Mouse (Mus musculus): ENCODE measurements around the gene Hist1h4d. TPM values are rescaled to one million over a fixed set of nuclear protein-coding genes. Genes with fewer than 3 reads are reported as not detected.
"Not testable (repeated sequence)": the region's sequence is repeated elsewhere in the genome, so short reads cannot be mapped to it uniquely, and the experiment has no call there.

Gene Hist1h4d
- 61.7 and 73.9 TPM in 2 replicates for polyA plus RNA-seq (2015; fragmentation: Nextera tagmentation; extraction: Ambion mirVana)

- Histone ChIP-seq H3K9ac (ENCODE audit: low read depth, low read length) (peak within 1 kb of the TSS; percentile 72), H3K9me3 (ENCODE audit: control insufficient read depth, low read length) (no peaks in the 10 kb centered on the region), H3K4me3 (ENCODE audit: low read length) (peak within 1 kb of the TSS; percentile 59), H3K4me1 (ENCODE audit: control insufficient read depth, insufficient read depth, low read length) (peaks cover 21% of the 10 kb centered on the region), H3K4me2 (ENCODE audit: low read depth, low read length) (peak within 1 kb of the TSS; percentile 89), H3K36me3 (ENCODE audit: control insufficient read depth, insufficient read depth, low read length) (no peaks in the 10 kb centered on the region), H3K27me3 (replicated peaks; ENCODE audit: control insufficient read depth, insufficient read depth, low read length) (no peaks in the 10 kb centered on the region), H3K27ac (ENCODE audit: low read length) (peak within 1 kb of the TSS; percentile 79)
- peak; percentile 87 for ATAC-seq
- WGBS: under 1% methylated on average over 43 of the region's 43 CpGs
These were observed at the start of gene Hist1h4d for GRCm38 (mm10) chr13:23581408-23582218. Gene Hist1h4d (plus strand): TSS chr13:23581598.

- 15% methylated on average over 9 of the region's 9 CpGs for WGBS
- Histone ChIP-seq H3K9me3 (ENCODE audit: control insufficient read depth, low read length) (no peaks in the 10 kb centered on the region), H3K9ac (ENCODE audit: low read depth, low read length) (peak overlapping the region; percentile 74), H3K4me1 (ENCODE audit: control insufficient read depth, insufficient read depth, low read length) (peaks cover 23% of the 10 kb centered on the region), H3K4me2 (ENCODE audit: low read depth, low read length) (peak overlapping the region; percentile 65), H3K36me3 (ENCODE audit: control insufficient read depth, insufficient read depth, low read length) (no peaks in the 10 kb centered on the region), H3K4me3 (ENCODE audit: low read length) (peak overlapping the region; percentile 59), H3K27ac (ENCODE audit: low read length) (peak overlapping the region; percentile 98), H3K27me3 (replicated peaks; ENCODE audit: control insufficient read depth, insufficient read depth, low read length) (no peaks in the 10 kb centered on the region)
- no peak for ATAC-seq
These were observed 48.9 kb upstream of the Hist1h4d start for GRCm38 (mm10) chr13:23532262-23533075.

GRCm38 (mm10) chr13:23533560-23534367, 47.6 kb upstream of the Hist1h4d start, which contains the start of gene Hist1h2af:
Gene Hist1h2af (plus strand): TSS chr13:23533906.
- Histone ChIP-seq H3K27ac (ENCODE audit: low read length) (peak within 1 kb of the TSS; percentile 98), H3K4me2 (ENCODE audit: low read depth, low read length) (peak within 1 kb of the TSS; percentile 65), H3K4me1 (ENCODE audit: control insufficient read depth, insufficient read depth, low read length) (peaks cover 23% of the 10 kb centered on the region), H3K9ac (ENCODE audit: low read depth, low read length) (peak within 1 kb of the TSS; percentile 74), H3K4me3 (ENCODE audit: low read length) (peak within 1 kb of the TSS; percentile 55)
- H3K27me3 ChIP-seq (replicated peaks; ENCODE audit: control insufficient read depth, insufficient read depth, low read length); H3K36me3 ChIP-seq (ENCODE audit: control insufficient read depth, insufficient read depth, low read length); H3K9me3 ChIP-seq (ENCODE audit: control insufficient read depth, low read length): not testable (repeated sequence)
- under 1% methylated on average over 24 of the region's 53 CpGs for WGBS
- peak; percentile 51 for ATAC-seq

- peak overlapping the region; percentile 98 for H3K27ac ChIP-seq (ENCODE audit: low read length)
- H3K4me2 ChIP-seq (ENCODE audit: low read depth, low read length): peak overlapping the region; percentile 65
- ATAC-seq: peak; percentile 34
- peak overlapping the region; percentile 55 for H3K4me3 ChIP-seq (ENCODE audit: low read length)
- under 1% methylated on average over 15 of the region's 15 CpGs for WGBS
- H3K36me3 ChIP-seq (ENCODE audit: control insufficient read depth, insufficient read depth, low read length): no peaks in the 10 kb centered on the region
- peaks cover 21% of the 10 kb centered on the region for H3K4me1 ChIP-seq (ENCODE audit: control insufficient read depth, insufficient read depth, low read length)
- H3K9me3 ChIP-seq (ENCODE audit: control insufficient read depth, low read length): no peaks in the 10 kb centered on the region
- H3K9ac ChIP-seq (ENCODE audit: low read depth, low read length): peak overlapping the region; percentile 67
- H3K27me3 ChIP-seq (replicated peaks; ENCODE audit: control insufficient read depth, insufficient read depth, low read length): no peaks in the 10 kb centered on the region
These were observed 46.8 kb upstream of the Hist1h4d start for GRCm38 (mm10) chr13:23534368-23535131.

GRCm38 (mm10) chr13:23535137-23536075, 46.0 kb upstream of the Hist1h4d start, which contains the start of gene Hist1h3g:
Gene Hist1h3g (plus strand): TSS chr13:23535422.
- not testable (repeated sequence) for H3K27me3 ChIP-seq (replicated peaks; ENCODE audit: control insufficient read depth, insufficient read depth, low read length); H3K9me3 ChIP-seq (ENCODE audit: control insufficient read depth, low read length); H3K36me3 ChIP-seq (ENCODE audit: control insufficient read depth, insufficient read depth, low read length)
- Histone ChIP-seq H3K4me3 (ENCODE audit: low read length) (peak within 1 kb of the TSS; percentile 55), H3K4me2 (ENCODE audit: low read depth, low read length) (peak within 1 kb of the TSS; percentile 65), H3K4me1 (ENCODE audit: control insufficient read depth, insufficient read depth, low read length) (peaks cover 21% of the 10 kb centered on the region), H3K9ac (ENCODE audit: low read depth, low read length) (peak within 1 kb of the TSS; percentile 68), H3K27ac (ENCODE audit: low read length) (peak within 1 kb of the TSS; percentile 98)
- WGBS: 1% methylated on average over 37 of the region's 62 CpGs
- peak; percentile 91 for ATAC-seq

GRCm38 (mm10) chr13:23536076-23536822, 45.1 kb upstream of the Hist1h4d start:
- WGBS: 12% methylated on average over 7 of the region's 7 CpGs
- peak overlapping the region; percentile 44 for H3K4me3 ChIP-seq (ENCODE audit: low read length)
- H3K36me3 ChIP-seq (ENCODE audit: control insufficient read depth, insufficient read depth, low read length): no peaks in the 10 kb centered on the region
- peak overlapping the region; percentile 65 for H3K4me2 ChIP-seq (ENCODE audit: low read depth, low read length)
- H3K4me1 ChIP-seq (ENCODE audit: control insufficient read depth, insufficient read depth, low read length): peaks cover 21% of the 10 kb centered on the region
- peak overlapping the region; percentile 62 for H3K9ac ChIP-seq (ENCODE audit: low read depth, low read length)
- H3K27me3 ChIP-seq (replicated peaks; ENCODE audit: control insufficient read depth, insufficient read depth, low read length): no peaks in the 10 kb centered on the region
- H3K9me3 ChIP-seq (ENCODE audit: control insufficient read depth, low read length): no peaks in the 10 kb centered on the region
- no peak for ATAC-seq
- H3K27ac ChIP-seq (ENCODE audit: low read length): peak overlapping the region; percentile 35

- Histone ChIP-seq H3K9me3 (ENCODE audit: control insufficient read depth, low read length) (no peaks in the 10 kb centered on the region), H3K4me3 (ENCODE audit: low read length) (no peak overlapping the region), H3K9ac (ENCODE audit: low read depth, low read length) (no peak overlapping the region), H3K4me1 (ENCODE audit: control insufficient read depth, insufficient read depth, low read length) (peaks cover 20% of the 10 kb centered on the region), H3K36me3 (ENCODE audit: control insufficient read depth, insufficient read depth, low read length) (no peaks in the 10 kb centered on the region), H3K27me3 (replicated peaks; ENCODE audit: control insufficient read depth, insufficient read depth, low read length) (no peaks in the 10 kb centered on the region), H3K27ac (ENCODE audit: low read length) (no peak overlapping the region), H3K4me2 (ENCODE audit: low read depth, low read length) (peak overlapping the region; percentile 12; the same call in 1 of the 2 replicates)
- 68% methylated on average over 3 of the region's 3 CpGs for WGBS
- no peak for ATAC-seq
These were observed 44.2 kb upstream of the Hist1h4d start for GRCm38 (mm10) chr13:23537006-23537710.
